Mouse (Mus musculus): Measurements from ENCODE around the gene Hacd1. TPM values are rescaled to one million over a fixed set of nuclear protein-coding genes. Genes with fewer than 3 reads are reported as not detected.
A peak's percentile ranks its signal among the peaks of the same experiment; 100 is the strongest.

Gene Hacd1
- polyA plus RNA-seq, 1 experiment from 2014 or later = 53.9 TPM

DNA sequence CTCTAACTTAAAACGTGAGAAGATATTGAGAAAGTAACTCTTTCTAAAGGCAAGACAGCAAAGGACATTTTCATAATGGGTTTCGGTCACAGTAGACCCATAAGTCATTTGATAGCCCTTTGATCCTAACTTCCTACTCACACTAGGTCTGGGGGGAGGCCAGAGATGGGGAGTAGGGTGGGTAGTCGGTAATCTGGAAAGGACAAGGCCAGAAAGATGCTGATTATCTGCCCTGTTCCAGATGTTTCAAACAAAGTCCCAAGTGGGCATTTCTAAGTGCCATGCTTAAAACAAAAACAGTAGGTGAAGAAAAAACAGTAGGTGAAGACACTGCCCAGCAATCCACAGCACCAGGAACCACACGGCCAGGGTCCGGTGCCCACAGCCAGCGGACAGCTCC is 1.2 kb downstream of the Hacd1 start:
- Histone ChIP-seq H3K4me1 (replicated peaks) (peaks cover 23% of the 10 kb centered on the region), H3K27ac (peak overlapping the region; percentile 94), H3K36me3 (no peaks in the 10 kb centered on the region), H3K27me3 (ENCODE audit: insufficient read depth, poor library complexity, severe bottlenecking) (no peaks in the 10 kb centered on the region), H3K9me3 (no peaks in the 10 kb centered on the region; the same call in 1 of the 2 replicates), H3K4me3 (peak overlapping the region; percentile 75)
- 4% methylated on average over 6 of the region's 6 CpGs for WGBS
- DNase-seq (ENCODE audit: low spot score) = no peak

- Histone ChIP-seq H3K4me1 (replicated peaks) (peaks cover 23% of the 10 kb centered on the region), H3K27ac (no peak overlapping the region), H3K36me3 (no peaks in the 10 kb centered on the region), H3K27me3 (ENCODE audit: insufficient read depth, poor library complexity, severe bottlenecking) (no peaks in the 10 kb centered on the region), H3K9me3 (no peaks in the 10 kb centered on the region; the same call in 1 of the 2 replicates), H3K4me3 (peak overlapping the region; percentile 75; the same call in 1 of the 2 replicates)
- no peak for DNase-seq (ENCODE audit: low spot score)
- WGBS = 39% methylated on average over 3 of the region's 3 CpGs
Measured at GRCm38 (mm10) chr2:14054163-14054562, 1.8 kb downstream of the Hacd1 start.

DNA sequence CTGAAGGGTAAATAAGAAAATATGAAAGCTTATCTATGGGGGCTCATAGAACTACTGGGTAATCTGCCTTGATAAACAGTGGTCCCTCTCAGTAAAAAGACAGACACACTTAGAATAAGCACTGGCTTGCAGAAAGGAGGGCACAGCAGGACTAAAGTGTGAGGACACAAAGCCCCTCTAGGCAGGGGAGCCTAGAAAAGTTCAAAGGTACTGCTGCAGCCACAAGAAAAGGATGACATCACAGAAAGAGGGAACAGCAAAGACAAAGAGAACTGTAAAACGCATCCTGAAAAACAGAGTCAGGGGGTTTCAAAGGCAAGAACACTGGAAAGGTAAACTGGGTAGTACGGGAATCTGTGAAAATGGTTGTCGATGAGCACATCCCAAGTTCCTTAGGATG is 2.3 kb downstream of the Hacd1 start:
- Histone ChIP-seq H3K4me3 (no peak overlapping the region), H3K9me3 (no peaks in the 10 kb centered on the region; the same call in 1 of the 2 replicates), H3K36me3 (no peaks in the 10 kb centered on the region), H3K4me1 (replicated peaks) (peaks cover 23% of the 10 kb centered on the region), H3K27me3 (ENCODE audit: insufficient read depth, poor library complexity, severe bottlenecking) (no peaks in the 10 kb centered on the region), H3K27ac (no peak overlapping the region)
- DNase-seq (ENCODE audit: low spot score) = no peak
- WGBS = 39% methylated on average over 3 of the region's 3 CpGs

DNA sequence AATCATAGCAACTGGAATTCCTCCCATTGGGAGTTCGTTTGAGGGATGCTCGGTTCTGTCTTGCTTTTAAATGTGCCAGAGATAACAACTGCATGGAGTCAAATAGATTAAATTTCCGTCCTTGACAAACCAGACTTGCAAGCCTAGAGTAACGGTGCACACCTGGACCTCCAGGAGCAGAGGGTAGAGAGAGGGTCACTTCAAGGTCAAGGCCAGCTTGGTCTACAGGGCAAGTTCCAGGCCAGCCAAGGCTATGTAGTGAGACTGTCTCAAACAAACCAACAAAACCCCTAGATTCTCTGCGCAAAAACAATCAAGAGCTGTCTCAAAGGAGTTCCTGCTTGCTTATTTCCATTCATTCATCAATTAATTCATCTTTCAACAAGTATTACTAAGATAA is 7.1 kb downstream of the Hacd1 start:
- WGBS = 82% methylated on average over 5 of the region's 5 CpGs
- DNase-seq (ENCODE audit: low spot score) = no peak
- no peaks in the 10 kb centered on the region for H3K36me3 ChIP-seq
- H3K27me3 ChIP-seq (ENCODE audit: insufficient read depth, poor library complexity, severe bottlenecking) = no peaks in the 10 kb centered on the region
- no peaks in the 10 kb centered on the region for H3K9me3 ChIP-seq
- no peak overlapping the region for H3K4me3 ChIP-seq
- H3K4me1 ChIP-seq (replicated peaks) = 0 out of 2 replicates have a peak, but pooled peaks cover 5% of the 10 kb centered on the region
- no peak overlapping the region for H3K27ac ChIP-seq

DNA sequence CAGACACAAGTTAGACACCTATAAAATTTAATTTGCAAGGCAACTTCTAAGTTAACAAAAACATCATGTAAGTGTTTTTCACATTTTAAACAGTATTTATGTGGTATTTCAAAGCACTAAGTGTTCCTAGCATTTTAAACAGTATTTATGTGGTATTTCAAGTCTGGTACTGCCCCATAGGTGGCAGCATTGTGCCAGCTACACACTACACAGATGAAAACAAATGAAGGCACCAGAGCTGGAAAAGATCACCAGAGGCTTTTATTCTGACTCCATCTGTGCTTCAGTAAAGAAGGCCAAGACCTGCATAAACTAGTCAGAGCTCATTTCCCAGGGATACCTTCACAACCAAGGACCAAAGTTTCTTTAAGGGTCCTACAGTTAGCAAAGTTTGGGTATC is 7.6 kb downstream of the Hacd1 start:
- peak; percentile 42 for DNase-seq (ENCODE audit: low spot score)
- Histone ChIP-seq H3K27me3 (ENCODE audit: insufficient read depth, poor library complexity, severe bottlenecking) (no peaks in the 10 kb centered on the region), H3K4me3 (no peak overlapping the region), H3K4me1 (replicated peaks) (0 out of 2 replicates have a peak, but pooled peaks cover under 1% of the 10 kb centered on the region), H3K9me3 (no peaks in the 10 kb centered on the region), H3K27ac (no peak overlapping the region), H3K36me3 (no peaks in the 10 kb centered on the region)

GRCm38 (mm10) chr2:14043577-14044170 is 12.3 kb downstream of the Hacd1 start:
- no peak for DNase-seq (ENCODE audit: low spot score)
- no peak overlapping the region for H3K27ac ChIP-seq
- peaks cover 6% of the 10 kb centered on the region; the same call in 1 of the 2 replicates for H3K36me3 ChIP-seq
- no peaks in the 10 kb centered on the region for H3K9me3 ChIP-seq
- WGBS = 65% methylated on average over 9 of the region's 9 CpGs
- no peaks in the 10 kb centered on the region for H3K27me3 ChIP-seq (ENCODE audit: insufficient read depth, poor library complexity, severe bottlenecking)
- H3K4me1 ChIP-seq (replicated peaks) = no peaks in the 10 kb centered on the region
- H3K4me3 ChIP-seq = no peak overlapping the region

DNA sequence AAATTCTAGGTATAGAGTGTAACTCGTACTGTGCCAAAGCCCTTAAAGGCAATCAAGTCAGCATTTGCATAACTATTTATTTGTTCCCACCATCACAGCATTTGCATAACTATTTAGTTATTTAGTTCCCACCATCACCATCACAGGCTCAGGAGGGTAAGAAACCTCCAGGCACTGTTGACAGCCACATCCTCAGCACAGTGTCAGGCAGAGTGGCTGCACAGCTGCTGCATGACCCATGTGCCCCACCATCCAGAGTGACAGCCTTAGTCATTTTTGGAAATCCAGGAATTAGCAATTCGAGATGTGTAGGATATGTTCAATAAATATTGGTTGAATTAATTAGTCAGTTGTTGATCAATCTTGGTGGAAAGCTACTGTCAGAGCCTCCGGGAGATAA is 12.9 kb downstream of the Hacd1 start:
- Histone ChIP-seq H3K9me3 (no peaks in the 10 kb centered on the region), H3K36me3 (peaks cover 6% of the 10 kb centered on the region; the same call in 1 of the 2 replicates), H3K27me3 (ENCODE audit: insufficient read depth, poor library complexity, severe bottlenecking) (no peaks in the 10 kb centered on the region), H3K4me3 (no peak overlapping the region), H3K27ac (no peak overlapping the region), H3K4me1 (replicated peaks) (no peaks in the 10 kb centered on the region)
- no peak for DNase-seq (ENCODE audit: low spot score)
- 83% methylated on average over 3 of the region's 3 CpGs for WGBS

GRCm38 (mm10) chr2:14041249-14041648 is 14.7 kb downstream of the Hacd1 start:
- Histone ChIP-seq H3K4me1 (replicated peaks) (no peaks in the 10 kb centered on the region), H3K9me3 (no peaks in the 10 kb centered on the region), H3K4me3 (no peak overlapping the region), H3K27me3 (ENCODE audit: insufficient read depth, poor library complexity, severe bottlenecking) (no peaks in the 10 kb centered on the region), H3K36me3 (peaks cover 6% of the 10 kb centered on the region; the same call in 1 of the 2 replicates), H3K27ac (no peak overlapping the region)
- no peak for DNase-seq (ENCODE audit: low spot score)
- 97% methylated on average over 2 of the region's 2 CpGs for WGBS

DNA sequence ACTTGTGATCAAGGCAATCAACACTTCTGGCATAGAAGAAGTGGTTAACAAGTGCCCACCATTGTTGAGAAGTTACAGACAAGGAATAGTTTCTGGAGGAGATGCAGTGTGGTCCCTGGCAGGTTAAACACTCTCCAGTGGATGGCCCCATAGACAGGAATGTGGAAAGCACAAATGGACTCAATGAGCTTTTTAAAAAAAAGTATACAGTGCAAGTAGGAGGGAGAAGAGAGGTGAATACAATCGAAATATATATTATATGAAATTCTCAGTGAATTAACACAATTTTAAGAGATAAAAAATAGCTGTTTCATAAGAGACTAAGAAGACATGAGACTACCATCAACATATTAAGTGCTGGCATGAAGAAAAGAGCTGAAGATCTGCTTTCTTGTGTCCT is 36.7 kb downstream of the Hacd1 start:
- Histone ChIP-seq H3K36me3 (no peaks in the 10 kb centered on the region), H3K9me3 (no peaks in the 10 kb centered on the region), H3K4me1 (replicated peaks) (no peaks in the 10 kb centered on the region), H3K4me3 (no peak overlapping the region), H3K27me3 (ENCODE audit: insufficient read depth, poor library complexity, severe bottlenecking) (no peaks in the 10 kb centered on the region), H3K27ac (no peak overlapping the region)
- no peak for DNase-seq (ENCODE audit: low spot score)
- WGBS = 95% methylated on average over 1 of the region's 1 CpGs

GRCm38 (mm10) chr2:14005121-14005520 is 50.8 kb downstream of the Hacd1 start:
- H3K27me3 ChIP-seq (ENCODE audit: insufficient read depth, poor library complexity, severe bottlenecking) = no peaks in the 10 kb centered on the region
- H3K27ac ChIP-seq = no peak overlapping the region
- H3K36me3 ChIP-seq = no peaks in the 10 kb centered on the region
- DNase-seq (ENCODE audit: low spot score) = no peak
- 93% methylated on average over 1 of the region's 1 CpGs for WGBS
- no peaks in the 10 kb centered on the region for H3K9me3 ChIP-seq
- H3K4me1 ChIP-seq (replicated peaks) = no peaks in the 10 kb centered on the region
- H3K4me3 ChIP-seq = no peak overlapping the region

GRCm38 (mm10) chr2:13960136-13960535 is 95.8 kb downstream of the Hacd1 start:
- no peak overlapping the region for H3K27ac ChIP-seq
- no peaks in the 10 kb centered on the region for H3K9me3 ChIP-seq
- peaks cover 4% of the 10 kb centered on the region; the same call in 1 of the 2 replicates for H3K4me1 ChIP-seq (replicated peaks)
- no peaks in the 10 kb centered on the region for H3K27me3 ChIP-seq (ENCODE audit: insufficient read depth, poor library complexity, severe bottlenecking)
- H3K36me3 ChIP-seq = no peaks in the 10 kb centered on the region
- DNase-seq (ENCODE audit: low spot score) = no peak
- H3K4me3 ChIP-seq = no peak overlapping the region
- 90% methylated on average over 1 of the region's 1 CpGs for WGBS

GRCm38 (mm10) chr2:13956463-13956862 is 99.5 kb downstream of the Hacd1 start:
- DNase-seq (ENCODE audit: low spot score) = no peak
- no peak overlapping the region for H3K27ac ChIP-seq
- H3K36me3 ChIP-seq = no peaks in the 10 kb centered on the region
- peaks cover 4% of the 10 kb centered on the region; the same call in 1 of the 2 replicates for H3K4me1 ChIP-seq (replicated peaks)
- 42% methylated on average over 2 of the region's 2 CpGs for whole genome bisulfite sequencing
- no peaks in the 10 kb centered on the region for H3K9me3 ChIP-seq
- no peak overlapping the region for H3K4me3 ChIP-seq
- H3K27me3 ChIP-seq (ENCODE audit: insufficient read depth, poor library complexity, severe bottlenecking) = no peaks in the 10 kb centered on the region

DNA sequence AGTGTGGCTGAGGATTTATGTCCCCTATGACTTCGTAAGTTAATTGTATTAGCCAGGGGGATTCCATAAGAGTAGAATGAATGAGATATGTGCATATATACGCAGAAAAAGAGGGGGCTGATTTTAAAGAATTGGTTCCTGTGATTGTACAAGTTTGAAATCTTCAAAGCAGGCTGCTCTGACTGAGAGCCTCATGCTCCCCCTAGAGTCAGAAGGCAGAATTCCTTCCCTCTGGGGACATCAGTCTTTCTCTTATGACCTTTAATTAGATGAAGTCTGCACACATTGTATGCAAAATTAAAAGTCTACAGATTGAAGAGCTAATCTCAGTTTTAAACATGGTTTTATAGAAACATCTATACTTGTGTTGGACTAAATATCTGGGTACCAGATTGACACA is 117.8 kb downstream of the Hacd1 start:
- Histone ChIP-seq H3K36me3 (no peaks in the 10 kb centered on the region), H3K27ac (no peak overlapping the region), H3K4me1 (replicated peaks) (no peaks in the 10 kb centered on the region), H3K27me3 (ENCODE audit: insufficient read depth, poor library complexity, severe bottlenecking) (no peaks in the 10 kb centered on the region), H3K4me3 (no peak overlapping the region), H3K9me3 (no peaks in the 10 kb centered on the region)
- 63% methylated on average over 2 of the region's 2 CpGs for WGBS
- DNase-seq (ENCODE audit: low spot score) = no peak

DNA sequence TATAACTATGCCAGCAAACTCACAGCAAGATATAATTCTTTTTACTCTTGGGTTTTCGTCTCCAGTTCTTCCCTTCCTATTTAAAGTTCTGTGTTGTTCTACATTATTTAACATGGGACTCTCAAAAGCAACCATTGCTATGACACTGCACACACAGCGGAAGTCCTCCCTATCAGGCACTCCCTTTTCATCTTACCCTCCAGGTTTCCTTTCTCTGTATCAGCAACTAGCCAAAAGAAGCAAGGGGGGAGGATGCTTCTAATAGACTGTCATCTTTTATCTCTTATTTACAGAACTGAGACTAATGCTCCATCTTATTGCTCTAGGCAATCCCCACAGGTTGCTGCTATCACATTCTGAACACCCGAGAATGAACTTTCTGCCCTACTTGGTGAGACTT is 120.6 kb downstream of the Hacd1 start:
- DNase-seq (ENCODE audit: low spot score) = no peak
- H3K9me3 ChIP-seq = no peaks in the 10 kb centered on the region
- WGBS = 64% methylated on average over 3 of the region's 3 CpGs
- H3K27me3 ChIP-seq (ENCODE audit: insufficient read depth, poor library complexity, severe bottlenecking) = no peaks in the 10 kb centered on the region
- no peaks in the 10 kb centered on the region for H3K4me1 ChIP-seq (replicated peaks)
- no peak overlapping the region for H3K27ac ChIP-seq
- no peaks in the 10 kb centered on the region for H3K36me3 ChIP-seq
- H3K4me3 ChIP-seq = no peak overlapping the region

Data from hindbrain, embryonic 10.5 days (tissue).